Mouse (Mus musculus) spleen, adult 2 months (tissue): ENCODE results near the gene Clic5.

Source experiments
- CTCF ChIP-seq: fragments of 200-500 bp; IDR thresholded peaks from 2 replicates; pipeline ENCODE4 v1.5.1; 2011; ENCODE audit warnings: mild to moderate bottlenecking, inconsistent platforms; ENCODE audit not compliant: insufficient read depth, insufficient read length, insufficient replicate concordance; ENCODE audit errors: extremely low read depth
- POLR2A ChIP-seq: fragments of 200-500 bp; IDR thresholded peaks from 2 replicates; pipeline ENCODE4 v1.6.1; 2011; ENCODE audit warnings: low read depth, low read length, inconsistent platforms

DNA sequence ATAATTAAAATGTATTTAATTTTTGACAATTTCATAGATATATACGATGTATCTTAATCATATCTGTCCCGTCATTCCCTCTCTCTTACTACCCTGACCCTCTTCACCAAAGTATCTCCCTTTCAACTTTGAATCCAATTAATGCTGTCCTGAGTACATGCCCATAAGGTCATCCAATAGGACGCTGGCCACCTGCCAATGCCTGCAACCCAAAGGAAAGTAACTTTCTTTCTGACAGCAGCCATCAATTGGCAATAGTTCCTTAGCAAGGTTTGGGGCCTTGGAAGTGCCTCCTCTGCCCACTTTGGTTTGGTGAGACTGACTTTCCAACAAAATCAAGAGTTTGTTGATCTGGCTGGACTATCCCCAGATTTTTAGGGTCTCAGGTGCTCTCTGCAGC, 18.1 kb upstream of the Clic5 start:
- TF ChIP-seq POLR2A (no peak), CTCF (no peak)
